Mouse (Mus musculus) bone marrow macrophage, adult 2 months (primary cell): ENCODE data around the gene Fignl2. TPM values are rescaled to one million over a fixed set of nuclear protein-coding genes. Genes with fewer than 3 reads are reported as not detected.

ENCODE experiments used
- H3K27ac ChIP-seq: 2 replicates; pipeline ENCODE4 v1.5.1; 2012; ENCODE audit warnings: low read depth, low read length; ENCODE audit not compliant: insufficient read depth
- H3K4me1 ChIP-seq: 2 replicates; pipeline ENCODE4 v1.6.1; 2012; ENCODE audit warnings: low read length; ENCODE audit not compliant: control insufficient read depth, insufficient read depth
- H3K4me3 ChIP-seq: 2 replicates; pipeline ENCODE4 v1.5.1; 2012; ENCODE audit warnings: mild to moderate bottlenecking, low read length, moderate library complexity; ENCODE audit not compliant: insufficient read depth
- CTCF ChIP-seq: IDR thresholded peaks from 2 replicates; pipeline ENCODE4 v1.5.1; 2012; ENCODE audit warnings: low read depth, mild to moderate bottlenecking, low read length, moderate library complexity
- POLR2A ChIP-seq: IDR thresholded peaks from 2 replicates; pipeline ENCODE4 v1.6.1; 2012; ENCODE audit warnings: mild to moderate bottlenecking, low read depth, low read length, borderline replicate concordance
- polyA plus RNA-seq: library from polyadenylated mRNA; stranded (reverse); fragments of >200 nt; gene quantifications from 2 replicates; pipeline ENCODE4 v1.2.4, GENCODE M21; 2012; ENCODE audit not compliant: missing spikeins, insufficient read depth, insufficient read length

Fignl2 gene
- polyA plus RNA-seq, 1 experiment = 2.8 TPM

DNA sequence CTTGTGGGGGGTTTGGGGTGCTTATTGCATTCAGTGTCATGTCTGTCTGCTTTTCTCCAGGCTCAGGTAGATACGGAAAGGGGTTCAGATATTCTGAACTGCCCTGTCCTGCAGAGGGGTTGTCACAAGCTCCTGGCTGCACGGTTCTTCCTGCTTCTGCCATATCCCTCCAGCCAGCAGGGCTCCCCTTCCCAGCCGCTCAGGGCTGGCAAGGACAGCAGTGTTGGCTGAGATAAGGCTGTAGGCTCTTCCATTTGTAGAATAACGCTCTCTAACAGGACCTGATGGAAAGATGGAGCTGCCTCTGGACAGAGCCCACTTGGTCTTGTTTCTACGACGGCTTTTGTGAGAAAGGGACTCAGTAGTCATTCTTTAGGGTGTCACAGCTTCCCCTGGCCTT is 36.4 kb downstream of the Fignl2 start:
- no peak for TF ChIP-seq CTCF
- TF ChIP-seq POLR2A = no peak
- Histone ChIP-seq H3K27ac (no peak overlapping the region), H3K4me3 (no peak overlapping the region), H3K4me1 (no peaks in the 10 kb centered on the region)

DNA sequence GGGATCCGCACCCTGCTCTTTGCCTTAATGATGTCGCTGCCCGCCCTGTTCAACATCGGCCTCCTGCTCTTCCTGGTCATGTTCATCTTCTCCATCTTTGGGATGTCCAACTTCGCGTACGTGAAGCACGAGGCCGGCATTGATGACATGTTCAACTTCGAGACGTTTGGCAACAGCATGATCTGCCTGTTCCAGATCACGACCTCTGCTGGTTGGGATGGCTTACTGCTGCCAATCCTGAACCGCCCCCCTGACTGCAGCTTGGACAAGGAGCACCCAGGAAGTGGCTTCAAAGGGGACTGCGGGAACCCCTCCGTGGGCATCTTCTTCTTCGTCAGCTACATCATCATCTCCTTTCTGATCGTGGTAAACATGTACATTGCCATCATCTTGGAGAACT is 38.7 kb downstream of the Fignl2 start:
- Histone ChIP-seq H3K4me3 (no peak overlapping the region), H3K27ac (no peak overlapping the region), H3K4me1 (no peaks in the 10 kb centered on the region)
- TF ChIP-seq CTCF = no peak
- TF ChIP-seq POLR2A = no peak

DNA sequence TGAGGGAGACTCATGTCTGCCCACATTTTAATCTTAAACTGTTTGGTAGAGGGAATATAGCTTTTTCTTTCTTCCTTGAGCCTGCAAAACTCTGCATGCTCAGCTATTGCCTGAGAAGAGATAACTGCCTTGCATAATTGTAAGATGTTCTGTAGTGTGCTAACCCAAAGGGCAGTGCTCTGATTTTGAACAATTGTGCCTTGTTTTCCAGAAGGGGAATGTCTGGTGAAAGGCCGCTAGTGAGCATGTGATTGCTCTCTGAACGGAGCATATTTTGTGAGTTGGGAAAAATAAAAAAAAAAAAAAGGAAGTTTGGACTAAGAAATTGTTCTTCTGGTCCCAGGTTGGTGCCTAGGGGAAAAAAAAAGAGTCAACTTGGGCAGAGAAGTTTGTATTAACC is 49.4 kb downstream of the Fignl2 start:
- H3K27ac ChIP-seq = no peak overlapping the region
- TF ChIP-seq CTCF = no peak
- no peaks in the 10 kb centered on the region for H3K4me1 ChIP-seq
- H3K4me3 ChIP-seq = no peak overlapping the region

DNA sequence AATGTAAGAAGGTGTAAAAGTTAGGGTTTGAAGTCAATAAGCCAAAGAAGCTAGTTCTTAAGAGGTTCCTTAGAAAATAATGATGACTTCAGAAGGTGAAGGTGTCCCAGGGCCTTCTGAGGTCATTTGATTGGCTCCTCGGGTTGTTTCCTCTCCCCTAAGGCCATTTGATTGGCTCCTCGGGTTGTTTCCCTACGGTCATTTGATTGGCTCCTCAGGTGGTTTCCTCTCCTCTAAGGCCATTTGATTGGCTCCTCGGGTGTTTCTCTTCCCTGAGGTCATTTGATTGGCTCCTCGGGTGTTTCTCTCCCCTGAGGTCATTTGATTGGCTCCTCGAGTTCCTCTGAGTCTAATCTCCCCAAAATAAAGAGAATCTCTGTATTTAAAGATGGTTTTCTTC is 67.0 kb downstream of the Fignl2 start:
- no peak overlapping the region for H3K27ac ChIP-seq

DNA sequence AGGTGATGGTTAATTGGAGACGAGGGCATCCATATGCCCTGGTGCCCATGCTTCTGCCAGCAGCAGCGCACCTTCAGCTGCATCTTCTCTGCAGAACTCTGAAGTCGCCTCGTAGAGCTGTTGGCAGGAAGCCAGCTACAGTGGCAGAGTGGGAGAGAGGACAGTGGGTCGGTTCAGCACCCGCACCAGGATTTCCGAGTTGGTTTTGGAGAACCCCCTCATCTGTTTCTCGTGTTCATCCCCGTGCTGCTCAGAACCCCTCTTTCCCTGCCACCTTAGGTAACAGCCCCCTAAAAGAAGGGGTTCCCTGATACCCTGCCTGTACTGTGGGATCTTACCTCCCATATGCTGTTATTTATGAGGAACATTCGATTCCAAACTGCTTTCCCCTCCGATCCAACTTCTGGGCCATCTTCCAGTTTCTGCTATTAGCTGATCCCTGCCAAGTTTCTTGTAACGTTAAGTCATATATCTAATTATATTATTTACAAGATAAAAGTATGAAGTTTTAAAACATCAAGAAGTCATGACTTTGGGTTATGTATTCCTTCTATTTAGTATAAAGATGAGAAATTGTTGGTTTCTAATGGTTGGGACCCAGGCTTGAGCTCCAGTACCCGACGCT is 69.9 kb downstream of the Fignl2 start:
- H3K4me1 ChIP-seq = no peaks in the 10 kb centered on the region
- no peak overlapping the region for H3K4me3 ChIP-seq
- H3K27ac ChIP-seq = no peak overlapping the region
- no peak for TF ChIP-seq CTCF
- TF ChIP-seq POLR2A = no peak

More for the DNA sequence above, 67.0 kb downstream of the Fignl2 start:
- H3K4me3 ChIP-seq = no peak overlapping the region
- TF ChIP-seq POLR2A (no peak), CTCF (no peak)
- H3K4me1 ChIP-seq = no peaks in the 10 kb centered on the region

DNA sequence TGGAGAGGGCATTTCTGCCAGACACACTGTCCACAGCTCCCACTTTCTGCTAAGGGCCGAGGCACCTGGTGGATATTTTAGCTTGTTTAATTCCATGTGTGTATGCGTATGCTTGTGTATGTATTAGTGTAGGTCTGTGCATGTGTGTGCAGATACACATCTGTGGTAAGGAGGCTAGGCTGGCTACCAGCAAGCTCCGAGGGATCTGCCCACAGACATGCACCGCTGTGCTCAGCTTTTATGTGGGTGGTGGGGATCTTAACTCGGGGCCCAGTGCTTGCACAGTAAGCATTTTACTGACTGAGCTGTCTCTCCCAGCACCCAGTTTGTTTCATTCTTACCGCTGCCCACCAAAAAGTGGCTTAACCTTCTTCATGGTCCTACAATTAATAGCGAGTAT is 71.1 kb downstream of the Fignl2 start:
- Histone ChIP-seq H3K4me3 (no peak overlapping the region), H3K4me1 (no peaks in the 10 kb centered on the region), H3K27ac (no peak overlapping the region)
- TF ChIP-seq POLR2A (no peak), CTCF (no peak)

DNA sequence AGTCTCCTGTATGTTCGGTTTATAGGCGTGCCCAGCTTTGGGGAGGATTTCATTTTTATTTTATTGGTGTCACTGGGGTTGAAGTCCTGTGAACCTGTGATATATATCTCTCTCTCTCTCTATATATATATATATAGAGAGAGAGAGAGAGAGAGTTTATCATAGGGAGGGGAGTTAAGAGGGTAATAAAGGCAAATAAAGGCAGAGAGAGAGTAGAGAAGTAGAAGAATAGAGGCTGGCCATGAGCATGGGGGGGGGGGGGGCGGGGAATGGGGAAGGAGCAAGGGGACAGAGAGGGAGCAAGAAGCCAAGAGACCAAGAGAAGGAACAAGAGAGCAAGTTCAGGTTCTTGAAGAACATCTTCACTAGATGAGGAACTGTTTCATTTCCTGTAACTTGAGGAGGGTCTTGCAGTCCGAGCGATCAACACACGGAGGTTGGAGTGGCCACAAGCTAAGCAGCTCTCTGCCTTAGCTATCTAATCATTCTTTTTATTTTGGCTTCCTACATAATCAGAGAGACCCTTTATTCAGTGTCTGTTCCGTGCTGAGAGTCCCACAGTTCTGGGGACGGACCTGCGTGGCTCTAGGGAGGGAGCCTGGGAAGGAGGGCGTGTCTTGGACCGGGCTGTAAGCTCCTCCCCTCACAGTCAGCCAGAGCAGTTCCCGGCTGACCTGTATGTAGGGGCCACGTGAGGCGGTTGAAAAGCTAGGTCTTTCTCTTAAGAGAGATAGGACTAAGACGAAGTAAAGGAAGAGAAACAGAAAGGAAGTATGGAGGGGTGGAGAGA is 71.9 kb downstream of the Fignl2 start:
- H3K4me1 ChIP-seq = no peaks in the 10 kb centered on the region
- TF ChIP-seq POLR2A = no peak
- no peak for TF ChIP-seq CTCF
- H3K4me3 ChIP-seq = peak overlapping the region; percentile 26
- no peak overlapping the region for H3K27ac ChIP-seq

DNA sequence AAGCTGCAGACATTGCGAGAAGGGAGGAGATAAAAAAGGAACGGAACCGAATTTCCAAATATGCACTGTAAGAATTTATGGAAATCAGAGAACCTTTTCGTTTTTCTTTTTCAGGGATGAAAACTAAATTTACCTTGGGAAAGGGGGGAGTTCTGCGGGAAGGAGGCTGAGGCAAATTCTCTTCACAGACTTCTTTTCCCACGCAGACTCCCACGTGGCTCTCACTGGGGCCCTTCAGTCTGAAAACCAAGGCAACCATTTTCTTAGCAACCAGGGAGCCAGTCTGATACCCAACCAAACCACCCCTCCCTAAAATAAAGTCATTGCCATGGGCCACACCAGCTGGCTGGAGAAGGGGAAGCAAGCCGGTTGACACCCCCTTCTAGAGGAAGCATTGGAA is 72.7 kb downstream of the Fignl2 start:
- Histone ChIP-seq H3K4me1 (no peaks in the 10 kb centered on the region), H3K27ac (no peak overlapping the region), H3K4me3 (no peak overlapping the region)
- TF ChIP-seq CTCF (no peak), POLR2A (no peak)

DNA sequence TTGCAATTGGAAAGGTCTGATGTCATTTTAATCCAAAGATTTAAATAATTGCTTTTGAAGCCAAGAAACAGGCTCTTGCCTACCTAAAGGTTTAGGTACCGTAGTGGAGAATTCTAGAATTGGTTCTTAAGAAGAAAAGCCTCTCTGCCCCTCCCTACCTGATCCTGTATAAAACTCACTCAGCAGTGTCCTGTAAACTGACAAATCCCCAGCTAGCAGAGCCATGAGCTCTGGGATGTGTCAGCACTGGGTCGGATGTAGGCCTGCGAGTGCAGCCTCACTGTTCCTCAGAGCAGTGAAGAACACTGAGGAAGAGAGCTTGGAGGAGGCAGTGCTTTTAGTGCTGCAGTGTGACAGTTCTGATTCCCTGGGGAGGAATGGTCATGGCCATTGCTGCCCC is 73.8 kb downstream of the Fignl2 start:
- H3K27ac ChIP-seq = no peak overlapping the region
- TF ChIP-seq POLR2A (no peak), CTCF (no peak)
- H3K4me3 ChIP-seq = no peak overlapping the region
- no peaks in the 10 kb centered on the region for H3K4me1 ChIP-seq

DNA sequence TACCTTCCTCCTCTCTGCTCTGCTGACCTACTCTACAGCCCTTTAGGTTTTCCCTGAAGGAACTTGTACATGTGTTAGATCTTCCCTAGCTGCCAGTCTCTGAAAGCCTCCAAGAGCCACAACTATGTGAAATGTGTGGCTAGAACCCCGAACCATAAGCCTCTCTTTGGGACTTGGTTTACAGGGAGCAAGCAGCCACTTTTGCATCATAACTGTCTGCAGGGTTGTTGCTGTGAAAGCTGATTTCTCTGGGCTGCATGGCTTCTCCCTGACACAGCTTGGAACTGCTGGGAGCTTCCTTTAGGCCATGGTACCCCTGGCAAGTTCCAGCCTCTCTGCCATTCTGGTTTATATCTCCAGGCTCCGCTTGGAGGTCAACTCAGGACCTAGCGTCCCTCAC is 75.9 kb downstream of the Fignl2 start:
- no peak overlapping the region for H3K4me3 ChIP-seq
- TF ChIP-seq POLR2A (no peak), CTCF (no peak)
- no peaks in the 10 kb centered on the region for H3K4me1 ChIP-seq
- H3K27ac ChIP-seq = no peak overlapping the region
